Mouse (Mus musculus) thymus, postnatal 14 days (tissue): ENCODE data around the gene Rcn1.

Experiments
- DNase-seq: peaks from one replicate; pipeline ENCODE4 v3.0.0; 2021

The Rcn1 gene

DNA sequence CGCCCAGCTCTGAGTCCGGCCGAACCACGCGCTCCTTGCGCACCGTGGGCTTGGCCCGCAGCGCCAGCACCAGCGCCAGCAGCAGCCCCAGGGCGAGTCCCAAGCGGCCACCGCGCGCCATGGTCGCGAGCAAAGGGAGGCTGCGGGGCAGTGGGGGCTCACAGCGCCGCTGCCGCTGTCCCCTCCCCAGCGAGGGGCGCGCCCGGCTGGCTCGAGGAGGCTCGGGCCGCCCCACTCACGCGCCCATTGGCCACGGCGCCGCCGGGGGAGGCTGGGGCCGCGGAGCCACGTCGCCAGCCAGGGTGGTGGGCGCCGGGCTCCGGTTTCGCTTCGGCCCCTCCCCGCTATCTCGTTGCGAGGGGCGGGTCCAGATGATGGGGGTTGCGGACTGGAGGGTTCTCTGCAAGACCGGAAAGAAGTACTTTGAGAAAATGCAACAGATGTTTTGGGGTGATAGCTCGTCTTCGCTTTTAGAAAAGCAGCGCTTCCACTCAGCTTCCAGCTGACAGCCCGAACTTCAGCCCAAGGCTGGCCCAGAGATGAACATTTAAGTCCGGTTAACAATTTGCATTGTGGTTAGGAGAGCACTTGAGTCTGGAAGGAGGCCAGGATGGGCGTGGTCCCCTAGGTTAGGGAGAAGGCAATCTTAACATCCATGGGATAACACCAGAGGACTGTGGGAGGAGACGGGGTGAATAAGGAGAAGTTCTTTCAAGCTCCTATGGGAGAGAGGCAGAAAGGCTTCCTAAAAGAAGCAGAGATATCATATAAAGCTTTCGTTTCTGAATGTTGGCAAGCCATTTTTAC, at the start of gene Rcn1:
Rcn1 (minus strand) TSS at position 235 of the 807 bp plus-strand sequence.
- peak; percentile 79 for DNase-seq

GRCm38 (mm10) chr2:105444072-105444471, 45.0 kb upstream of the Rcn1 start:
- peak; percentile 15 for DNase-seq

- DNase-seq: no peak
These were observed 39.9 kb upstream of the Rcn1 start for GRCm38 (mm10) chr2:105439022-105439421.

DNA sequence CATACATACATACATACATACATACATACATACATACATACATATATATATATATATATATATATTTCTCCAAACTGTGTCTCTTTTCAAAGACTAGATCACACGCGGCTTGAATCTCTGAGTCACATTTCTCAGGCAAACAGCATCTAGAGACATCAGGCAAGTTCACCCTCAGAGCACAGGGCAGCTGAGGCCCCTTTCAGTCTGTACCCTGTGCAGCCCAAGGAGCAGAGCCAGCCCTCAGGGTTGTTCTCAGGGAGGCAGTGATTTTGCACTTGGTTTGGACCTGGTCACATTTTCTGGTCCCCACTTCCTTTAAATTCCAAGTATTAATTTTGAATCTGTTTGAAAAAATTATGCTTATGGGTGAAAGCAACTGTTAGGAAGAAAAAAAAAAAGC, 39.4 kb upstream of the Rcn1 start:
- no peak for DNase-seq

DNA sequence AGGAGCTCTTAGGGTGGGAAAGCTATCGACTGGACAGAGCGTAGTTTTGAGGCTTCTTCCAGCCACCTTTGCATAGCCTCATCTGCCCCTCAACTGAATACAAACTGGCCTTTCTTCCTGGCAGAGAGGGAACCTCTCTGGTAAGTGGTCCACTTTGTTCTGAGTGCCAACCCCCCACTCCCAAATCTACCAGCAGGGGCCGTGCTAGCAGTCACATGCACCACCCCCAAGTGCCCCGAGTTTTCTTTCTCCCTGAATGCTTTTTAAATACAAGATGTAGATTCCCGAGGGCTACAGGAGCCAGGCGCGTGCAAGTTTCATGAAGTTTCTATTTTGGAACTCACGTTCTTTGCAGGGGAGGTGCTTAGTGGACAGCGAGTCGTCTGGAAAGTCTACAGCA, 33.8 kb upstream of the Rcn1 start:
- no peak for DNase-seq

GRCm38 (mm10) chr2:105430373-105430772, 31.3 kb upstream of the Rcn1 start:
- DNase-seq: no peak

DNA sequence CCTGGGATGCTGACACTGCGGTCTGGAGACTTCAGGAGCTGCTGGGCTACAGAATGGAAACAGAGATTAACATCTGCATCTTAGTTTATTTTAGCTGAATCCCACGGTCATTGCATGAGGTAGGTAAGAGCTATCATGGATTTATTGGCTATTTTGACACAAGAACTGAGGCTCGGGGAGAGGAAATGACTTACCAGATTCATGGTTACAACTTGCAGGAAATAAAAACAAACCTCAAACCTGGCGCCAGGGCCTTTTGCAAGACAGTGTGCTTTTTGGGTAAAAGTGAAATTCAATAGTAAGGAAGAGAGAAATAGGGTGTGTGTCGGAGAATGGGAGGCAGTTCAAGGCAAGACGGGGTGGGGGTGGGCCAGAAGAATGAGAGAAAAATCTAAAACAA, 30.8 kb upstream of the Rcn1 start:
- DNase-seq: no peak

- no peak for DNase-seq
These were observed 29.3 kb upstream of the Rcn1 start for GRCm38 (mm10) chr2:105428467-105428866.

DNA sequence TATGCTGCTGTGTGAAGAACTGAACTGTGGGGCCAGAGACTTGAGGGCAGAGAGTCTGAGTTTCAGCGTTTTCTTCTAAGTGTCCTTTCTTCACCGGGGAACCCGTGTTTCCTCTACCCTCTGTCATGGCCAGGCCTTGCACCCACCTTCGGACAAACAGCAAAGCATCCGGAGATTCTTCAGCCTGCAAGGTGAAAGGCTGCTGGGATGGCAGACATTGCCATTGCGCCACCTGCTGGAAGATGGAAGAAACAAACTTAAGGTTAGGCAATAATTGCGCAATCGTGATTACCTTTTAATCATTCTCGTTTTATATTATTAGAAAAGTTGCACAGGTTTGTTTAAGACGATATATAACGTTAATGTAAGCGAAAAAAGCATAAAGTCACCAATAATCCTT, 28.9 kb upstream of the Rcn1 start:
- DNase-seq: peak; percentile 56

- DNase-seq: no peak
These were observed 28.3 kb upstream of the Rcn1 start for GRCm38 (mm10) chr2:105427447-105427846.

GRCm38 (mm10) chr2:105418629-105419227, 19.6 kb upstream of the Rcn1 start:
- no peak for DNase-seq

DNA sequence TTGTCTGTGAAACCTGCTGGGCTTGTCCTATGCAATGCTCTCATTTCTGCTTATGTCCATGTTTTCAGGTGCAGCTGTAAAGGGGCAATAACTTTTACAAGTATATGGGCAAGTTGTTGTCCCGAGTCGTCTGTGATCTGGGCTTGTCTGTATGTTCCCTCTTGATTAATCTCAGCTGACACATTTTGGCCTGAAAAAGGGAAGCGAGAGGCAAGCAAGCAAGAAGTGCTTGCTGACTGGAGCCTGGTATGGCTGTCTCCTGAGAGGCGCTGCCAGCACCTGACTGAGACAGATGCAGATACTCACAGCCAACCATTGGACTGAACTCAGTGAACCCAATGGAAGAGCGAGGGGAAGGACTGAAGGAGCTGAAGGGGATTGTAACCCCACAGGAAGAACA, 18.5 kb upstream of the Rcn1 start:
- DNase-seq: no peak

DNA sequence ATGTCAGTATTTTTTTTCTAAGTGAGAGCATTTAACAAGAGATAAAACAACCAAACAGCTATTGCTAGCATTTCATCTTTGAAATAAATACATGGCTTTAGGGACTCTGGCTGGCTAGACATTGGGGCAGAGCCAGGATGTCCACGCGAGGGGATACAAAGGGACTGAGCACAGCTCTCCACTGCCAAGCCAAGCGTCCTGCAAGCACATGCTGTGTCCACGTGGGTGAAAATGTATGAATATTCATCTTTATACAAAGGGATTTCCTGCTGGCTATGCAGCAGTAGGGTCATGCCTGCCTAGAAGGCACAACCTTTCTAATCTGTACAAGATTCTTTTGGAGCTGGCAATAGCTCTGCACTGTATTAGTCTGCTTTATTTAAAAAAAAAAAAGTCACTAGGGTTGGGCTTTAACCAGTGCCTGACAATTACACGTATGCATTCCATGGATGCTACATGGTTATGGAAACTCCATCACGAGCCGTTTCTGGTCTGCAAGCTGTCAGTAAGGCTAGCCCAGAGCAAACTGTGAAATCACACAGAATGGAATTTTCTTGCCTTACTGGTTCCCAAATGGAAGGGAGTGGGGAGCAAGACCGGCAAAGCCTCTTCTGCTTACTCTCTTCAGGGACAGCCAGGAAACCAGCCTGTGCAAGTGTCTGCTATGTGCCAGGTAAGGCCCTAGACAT, 17.7 kb upstream of the Rcn1 start:
- DNase-seq: no peak

DNA sequence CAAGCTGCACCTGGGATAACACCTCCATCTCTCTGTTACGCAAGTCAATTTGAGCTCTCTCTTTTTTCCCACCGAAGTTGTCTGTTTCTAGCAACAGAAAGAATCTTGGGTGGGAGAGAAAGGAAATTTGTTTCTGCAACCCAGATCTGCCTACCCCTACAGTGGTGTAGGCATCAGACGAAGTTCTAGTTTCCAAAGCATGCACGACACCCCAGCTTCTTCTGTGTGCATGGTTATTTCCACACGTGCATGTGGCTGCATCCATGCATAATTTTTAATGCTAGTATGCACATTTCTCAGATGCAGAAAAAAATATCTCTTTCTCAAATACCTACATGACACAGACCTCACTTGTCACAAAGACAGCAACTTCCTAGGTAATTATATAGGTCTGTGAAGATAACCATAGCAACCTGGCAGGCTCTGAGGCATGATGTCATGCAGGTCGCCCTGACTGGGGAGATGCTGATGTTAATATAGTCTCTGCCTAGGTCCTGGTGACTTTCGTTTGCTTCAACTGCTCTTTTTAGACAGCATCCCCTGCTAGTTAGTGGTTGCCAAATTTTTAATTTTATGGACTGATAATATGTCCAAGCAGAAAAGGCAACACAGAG, 17.0 kb upstream of the Rcn1 start:
- no peak for DNase-seq

DNA sequence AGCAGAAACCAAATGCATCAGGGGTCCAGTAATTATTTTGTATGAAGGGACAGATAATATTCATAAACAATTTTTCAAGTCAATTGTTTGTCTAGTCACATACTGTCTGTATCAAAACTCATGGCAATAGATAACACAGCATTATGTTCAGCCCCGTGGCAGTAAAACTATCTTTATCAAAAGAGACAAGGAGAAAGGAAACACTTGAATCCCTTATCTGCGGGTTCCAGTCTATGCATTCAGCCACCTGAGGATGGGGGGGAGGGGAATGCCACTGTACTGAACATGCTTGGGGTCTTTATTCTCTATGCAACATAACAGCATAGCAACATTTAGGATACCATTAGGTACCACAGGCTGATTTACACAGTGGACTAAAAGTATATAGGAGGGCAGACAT, 15.2 kb upstream of the Rcn1 start:
- no peak for DNase-seq

DNA sequence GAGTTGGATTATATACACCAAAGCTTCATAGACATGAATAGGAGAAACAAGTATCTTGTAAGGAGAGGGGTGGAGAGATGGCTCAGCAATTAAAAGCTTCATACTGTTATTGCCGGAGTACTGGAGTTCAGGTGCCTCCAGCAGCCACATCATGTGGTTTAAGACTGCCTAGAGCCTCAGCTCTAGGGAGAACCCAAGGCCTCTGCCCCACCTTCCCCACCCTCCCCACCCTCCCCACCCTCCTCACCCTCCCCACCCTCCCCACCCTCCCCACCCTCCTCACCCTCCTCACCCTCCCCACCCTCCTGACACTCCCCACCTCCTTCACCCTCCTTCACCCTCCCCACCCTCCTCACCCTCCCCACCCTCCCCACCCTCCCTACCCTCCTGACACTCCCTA, 10.1 kb upstream of the Rcn1 start:
- DNase-seq: no peak

- DNase-seq: no peak
These were observed 9.4 kb upstream of the Rcn1 start for GRCm38 (mm10) chr2:105408511-105408910.

DNA sequence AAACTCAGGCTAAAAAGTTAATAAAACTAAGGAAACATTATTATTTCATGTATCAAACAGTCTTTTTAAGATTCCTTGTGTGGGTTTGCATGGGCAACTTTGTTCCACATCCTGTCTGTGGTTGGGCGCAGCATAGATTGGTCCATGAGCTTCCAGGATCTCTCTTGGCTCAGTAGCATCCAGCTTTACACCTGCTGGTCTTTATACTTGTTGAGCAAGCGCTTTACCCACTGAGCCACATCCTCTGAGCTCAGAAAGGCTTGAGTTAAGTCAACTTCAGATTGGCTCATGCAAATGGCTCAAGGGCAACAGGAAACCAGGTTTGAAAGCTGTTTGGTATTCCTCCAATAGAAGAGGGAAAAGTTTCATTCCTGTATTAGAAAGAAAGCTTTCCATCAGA, 3.1 kb upstream of the Rcn1 start:
- no peak for DNase-seq

- no peak for DNase-seq
These were observed 1.4 kb upstream of the Rcn1 start for GRCm38 (mm10) chr2:105400558-105400957.

DNA sequence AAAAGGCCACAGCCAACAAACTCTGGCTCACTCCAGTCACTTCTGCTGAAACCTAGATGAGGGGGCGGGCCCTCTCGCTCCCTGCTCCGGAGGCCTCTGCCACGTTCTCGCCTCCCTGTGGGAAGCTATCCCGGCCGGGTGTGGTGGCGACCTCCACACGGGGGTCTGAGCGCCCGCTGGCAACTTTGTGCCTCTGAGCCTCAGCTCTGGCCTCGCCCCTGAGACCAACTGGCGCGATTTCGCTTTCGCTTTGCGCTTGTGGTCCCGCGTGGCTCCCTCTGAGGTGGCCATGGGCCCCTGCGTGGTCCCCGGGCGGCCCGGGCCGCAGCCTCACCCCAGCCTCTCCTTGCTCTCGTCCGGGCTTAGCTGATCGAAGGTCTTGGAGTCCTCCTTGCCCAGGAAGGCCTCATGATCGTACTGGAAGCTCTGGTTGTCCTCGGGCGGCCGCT, 459 bp downstream of the Rcn1 start:
- DNase-seq: peak; percentile 42

DNA sequence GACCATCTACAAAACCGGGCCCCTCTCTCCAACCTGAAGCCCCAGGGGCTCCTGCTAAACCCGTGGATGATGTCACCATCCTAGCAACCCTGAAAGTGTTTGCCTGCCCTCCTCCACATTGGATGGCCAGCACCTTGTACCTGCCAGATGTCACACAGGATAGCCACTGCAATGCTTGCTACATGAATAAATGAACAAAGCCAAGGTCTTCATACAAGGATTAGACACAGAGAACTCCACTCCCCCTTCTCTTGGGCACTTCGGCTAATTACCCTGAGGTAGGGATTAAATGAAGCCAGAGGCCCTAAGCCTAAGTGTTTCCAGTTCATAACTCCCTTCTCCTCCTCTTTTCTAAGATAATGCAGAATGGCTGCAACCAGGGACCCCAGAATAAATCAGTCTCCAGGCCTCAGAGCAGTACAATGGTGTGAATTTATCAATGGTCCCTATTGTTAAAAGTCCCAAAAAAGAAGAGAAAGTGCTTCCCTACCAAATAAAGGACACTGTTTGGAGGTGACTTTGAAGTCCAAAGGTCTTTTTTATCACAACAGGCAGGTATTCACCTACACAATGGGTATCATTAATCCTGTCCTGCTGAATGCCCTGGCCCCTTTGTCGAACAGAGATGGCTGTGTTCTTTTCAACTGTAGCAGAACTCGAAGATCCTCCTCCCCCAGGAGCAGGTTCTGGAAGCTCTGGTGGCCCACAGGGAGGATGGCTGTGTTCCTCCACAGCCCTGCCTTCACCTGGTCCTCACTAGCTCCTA, 1.5 kb downstream of the Rcn1 start:
- DNase-seq: no peak

GRCm38 (mm10) chr2:105396066-105396465, 3.1 kb downstream of the Rcn1 start:
- no peak for DNase-seq

GRCm38 (mm10) chr2:105394375-105394774, 4.7 kb downstream of the Rcn1 start:
- DNase-seq: no peak
